Mouse (Mus musculus) stomach, postnatal 0 days (tissue): ENCODE results near the gene Otub2. TPM values are rescaled to one million over a fixed set of nuclear protein-coding genes. Genes with fewer than 3 reads are reported as not detected.
"Not testable (repeated sequence)": the region's sequence is repeated elsewhere in the genome, so short reads cannot be mapped to it uniquely, and the experiment has no call there.

Experiments used
- ATAC-seq: fragments of 200-750 bp; cut with Nextera tagmentation; 2 replicates; pipeline ENCODE4 v1.8.0; 2017; ENCODE audit not compliant: low FRiP score, low TSS enrichment
- DNase-seq: peaks from one replicate; pipeline ENCODE4 v3.0.0-alpha.2; 2016; ENCODE audit warnings: low spot score
- H3K27ac ChIP-seq: fragments of 300-500 bp; sonication (generic); replicated peaks from 2 replicates; pipeline ENCODE4 v1.5.1; 2014; ENCODE audit warnings: mild to moderate bottlenecking, control low read depth
- H3K27me3 ChIP-seq: fragments of 300-500 bp; sonication (generic); 2 replicates; pipeline ENCODE4 v1.6.1; 2014; ENCODE audit warnings: low read length; ENCODE audit not compliant: control insufficient read depth, insufficient read depth
- H3K36me3 ChIP-seq: fragments of 300-500 bp; sonication (generic); 2 replicates; pipeline ENCODE4 v1.6.1; 2014; ENCODE audit warnings: low read length, mixed read lengths; ENCODE audit not compliant: control insufficient read depth, insufficient read depth
- H3K4me1 ChIP-seq: fragments of 300-500 bp; sonication (generic); replicated peaks from 2 replicates; pipeline ENCODE4 v1.6.1; 2014; ENCODE audit warnings: antibody characterized with exemption; ENCODE audit not compliant: control insufficient read depth, insufficient read depth
- H3K4me2 ChIP-seq: fragments of 300-500 bp; sonication (generic); replicated peaks from 2 replicates; pipeline ENCODE4 v1.6.1; 2014; ENCODE audit warnings: low read depth, mild to moderate bottlenecking, control low read depth, moderate library complexity
- H3K4me3 ChIP-seq: fragments of 300-500 bp; sonication (generic); 2 replicates; pipeline ENCODE4 v1.5.1; 2014; ENCODE audit warnings: low read depth, low read length, control low read depth
- H3K9ac ChIP-seq: fragments of 300-500 bp; sonication (generic); 2 replicates; pipeline ENCODE4 v1.6.1; 2014; ENCODE audit warnings: mild to moderate bottlenecking, low read length, control low read depth, mixed read lengths
- H3K9me3 ChIP-seq: fragments of 300-500 bp; sonication (generic); 2 replicates; pipeline ENCODE4 v1.6.1; 2016; ENCODE audit warnings: low read length; ENCODE audit not compliant: control insufficient read depth
- CTCF ChIP-seq: IDR thresholded peaks from 2 replicates; pipeline ENCODE4 v1.5.1; 2016; ENCODE audit warnings: antibody characterized with exemption, low read depth, mild to moderate bottlenecking, moderate library complexity
- EP300 ChIP-seq: optimal IDR thresholded peaks from 2 replicates; pipeline ENCODE3; 2016; ENCODE audit warnings: antibody characterized with exemption
- WGBS: fragments of 180-500 bp; shearing (Covaris S2); extraction: QIAGEN DNeasy Blood & Tissue Kit; methylation state at CpG from one replicate; pipeline ENCODE4 v1.1.7; 2014; 5-methylcytosine and 5-hydroxymethylcytosine counted together
- polyA plus RNA-seq: library from polyadenylated mRNA; unstranded; fragments of >200 nt; fragmentation: Nextera tagmentation; extraction: Ambion mirVana; gene quantifications from 2 replicates; pipeline ENCODE4 v1.2.1, GENCODE M21; 2015

Gene Otub2
- polyA plus RNA-seq, 1 experiment from 2014 or later, result 18.8 TPM

DNA sequence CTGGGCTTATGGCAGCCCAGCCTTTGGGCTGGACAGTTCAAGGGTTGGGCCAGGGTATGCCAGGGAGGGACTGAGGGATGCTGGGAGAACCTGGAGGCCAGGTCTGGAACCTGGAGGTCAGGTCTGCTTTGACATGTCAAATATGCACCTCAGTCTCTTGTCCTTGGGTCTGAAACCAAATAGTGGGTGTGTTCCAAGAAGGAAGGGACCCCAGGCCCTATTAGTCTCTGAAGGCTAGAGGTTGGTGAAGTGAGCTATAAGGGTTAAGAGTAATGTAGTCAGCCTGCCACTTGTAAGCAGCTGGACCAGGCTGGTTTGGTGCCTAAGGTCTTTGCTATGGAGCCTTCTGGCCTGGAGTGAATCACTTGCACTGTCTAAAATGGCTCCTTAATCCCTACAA lies 46.4 kb downstream of the Otub2 start:
- ATAC-seq, result no peak; the same call in 1 of the 2 replicates
- no peak overlapping the region; the same call in 1 of the 2 replicates for H3K4me3 ChIP-seq
- no peak overlapping the region for H3K9ac ChIP-seq
- no peaks in the 10 kb centered on the region; the same call in 1 of the 2 replicates for H3K36me3 ChIP-seq
- H3K4me1 ChIP-seq, result no peaks in the 10 kb centered on the region; the same call in 1 of the 2 replicates
- no peak for DNase-seq
- H3K4me2 ChIP-seq, result peak overlapping the region; percentile 34
- no peaks in the 10 kb centered on the region for H3K27me3 ChIP-seq
- H3K9me3 ChIP-seq, result no peaks in the 10 kb centered on the region
- TF ChIP-seq CTCF, result no peak
- TF ChIP-seq EP300, result no peak
- H3K27ac ChIP-seq, result peak overlapping the region; percentile 72

GRCm38 (mm10) chr12:103437601-103438000 lies 49.1 kb downstream of the Otub2 start:
- Histone ChIP-seq H3K27me3 (no peaks in the 10 kb centered on the region), H3K4me2 (no peak overlapping the region), H3K4me3 (no peak overlapping the region), H3K27ac (peak overlapping the region; percentile 14), H3K4me1 (no peaks in the 10 kb centered on the region; the same call in 1 of the 2 replicates), H3K9me3 (no peaks in the 10 kb centered on the region), H3K9ac (no peak overlapping the region), H3K36me3 (no peaks in the 10 kb centered on the region; the same call in 1 of the 2 replicates)
- no peak for DNase-seq
- no peak for ATAC-seq
- TF ChIP-seq CTCF (no peak), EP300 (no peak)
- WGBS, result 77% methylated on average over 1 of the region's 1 CpGs

GRCm38 (mm10) chr12:103443524-103443923 lies 55.0 kb downstream of the Otub2 start, which contains the start of gene Ifi27l2a:
Gene Ifi27l2a (minus strand): TSS chr12:103443680.
- DNase-seq (no peak), ATAC-seq (peak; percentile 35; the same call in 1 of the 2 replicates)
- no peaks in the 10 kb centered on the region for H3K4me1 ChIP-seq
- H3K9me3 ChIP-seq, result no peaks in the 10 kb centered on the region
- no peaks in the 10 kb centered on the region for H3K27me3 ChIP-seq
- peak within 1 kb of the TSS; percentile 31 for H3K9ac ChIP-seq
- peak within 1 kb of the TSS; percentile 17 for H3K4me3 ChIP-seq
- H3K4me2 ChIP-seq, result peak within 1 kb of the TSS; percentile 23
- WGBS, result 40% methylated on average over 3 of the region's 3 CpGs
- no peak within 1 kb of the TSS for H3K27ac ChIP-seq
- TF ChIP-seq CTCF, result no peak
- no peak for TF ChIP-seq EP300
- no peaks in the 10 kb centered on the region for H3K36me3 ChIP-seq

GRCm38 (mm10) chr12:103444261-103444660 lies 55.8 kb downstream of the Otub2 start:
- WGBS, result 26% methylated on average over 5 of the region's 7 CpGs
- not testable (repeated sequence) for H3K27ac ChIP-seq, H3K9me3 ChIP-seq, ATAC-seq, H3K9ac ChIP-seq, H3K4me1 ChIP-seq, H3K36me3 ChIP-seq, H3K4me2 ChIP-seq, H3K27me3 ChIP-seq, H3K4me3 ChIP-seq
- DNase-seq, result peak; percentile 28

GRCm38 (mm10) chr12:103445060-103445459 lies 56.6 kb downstream of the Otub2 start:
- 80% methylated on average over 3 of the region's 3 CpGs for WGBS

DNA sequence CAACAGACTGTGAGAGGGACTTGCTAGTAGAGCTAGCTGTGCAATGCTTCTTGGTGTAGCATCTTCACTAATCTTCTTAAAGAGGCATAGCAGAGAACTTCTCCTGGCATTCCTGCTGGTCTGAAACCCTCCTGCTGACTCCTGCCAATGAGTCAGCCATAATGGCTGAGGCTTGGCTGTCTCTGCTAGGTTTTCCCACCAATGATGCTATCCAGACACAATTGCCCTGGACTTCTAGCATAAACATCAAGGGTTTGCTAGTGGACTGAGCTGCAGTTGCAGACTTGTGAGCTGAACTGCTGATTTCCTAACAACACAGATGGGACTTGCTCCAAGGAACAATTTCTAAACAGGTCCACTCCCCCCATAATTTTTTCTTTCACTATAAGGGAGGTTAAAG lies 64.9 kb downstream of the Otub2 start:
- no peak overlapping the region for H3K9ac ChIP-seq
- DNase-seq, result no peak
- no peaks in the 10 kb centered on the region for H3K9me3 ChIP-seq
- H3K4me1 ChIP-seq, result no peaks in the 10 kb centered on the region
- H3K27ac ChIP-seq, result no peak overlapping the region
- H3K4me2 ChIP-seq, result no peak overlapping the region
- TF ChIP-seq EP300, result no peak
- no peak for TF ChIP-seq CTCF
- no peaks in the 10 kb centered on the region for H3K36me3 ChIP-seq
- H3K27me3 ChIP-seq, result no peaks in the 10 kb centered on the region
- H3K4me3 ChIP-seq, result no peak overlapping the region
- peak; percentile 31; the same call in 1 of the 2 replicates for ATAC-seq

More at GRCm38 (mm10) chr12:103445060-103445459, 56.6 kb downstream of the Otub2 start:
- H3K36me3 ChIP-seq, result no peaks in the 10 kb centered on the region
- H3K9me3 ChIP-seq, result no peaks in the 10 kb centered on the region
- no peaks in the 10 kb centered on the region for H3K4me1 ChIP-seq
- H3K4me2 ChIP-seq, result no peak overlapping the region
- ATAC-seq (no peak), DNase-seq (no peak)
- no peak overlapping the region for H3K4me3 ChIP-seq
- TF ChIP-seq EP300, result no peak
- no peak for TF ChIP-seq CTCF
- no peak overlapping the region for H3K9ac ChIP-seq
- no peaks in the 10 kb centered on the region for H3K27me3 ChIP-seq
- no peak overlapping the region for H3K27ac ChIP-seq

Other genes with a start within 250 kb of the Otub2 start
- 1.5 and 2.0 TPM in 2 replicates for gene Prima1, start 146.5 kb upstream of the Otub2 start, polyA plus RNA-seq
- gene Fam181a, start 77.7 kb upstream of the Otub2 start, polyA plus RNA-seq, result not detected in 2 replicates
- 17.4 and 20.2 TPM in 2 replicates for gene Asb2, start 32.7 kb upstream of the Otub2 start, polyA plus RNA-seq
- gene 9330161L09Rik, start 19.1 kb downstream of the Otub2 start, polyA plus RNA-seq, result 0.18 and 0.27 TPM in 2 replicates
- 68.8 and 84.8 TPM in 2 replicates for gene Ddx24, start 37.1 kb downstream of the Otub2 start, polyA plus RNA-seq
- gene Ifi27, start 45.5 kb downstream of the Otub2 start, polyA plus RNA-seq, result 38.9 and 41.9 TPM in 2 replicates
- 85.4 and 110 TPM in 2 replicates for gene Ifi27l2a, start 55.0 kb downstream of the Otub2 start, polyA plus RNA-seq
- 17.3 and 19.4 TPM in 2 replicates for gene Ifi27l2b, start 68.5 kb downstream of the Otub2 start, polyA plus RNA-seq
- gene Ppp4r4, start 143.6 kb downstream of the Otub2 start, polyA plus RNA-seq, result 0.38 and 0.53 TPM in 2 replicates
- gene Serpina10, start 242.8 kb downstream of the Otub2 start, polyA plus RNA-seq, result 0.10 and 0.13 TPM in 2 replicates